Mouse (Mus musculus) CH12.LX (cell line): ENCODE data around the gene Npm1. TPM values are rescaled to one million over a fixed set of nuclear protein-coding genes. Genes with fewer than 3 reads are reported as not detected.

Experiments used
- DNase-seq: peaks from one replicate; pipeline ENCODE4 v3.0.0-alpha.2; 2013; ENCODE audit errors: extremely low read depth
- H3K27ac ChIP-seq: 2 replicates; pipeline ENCODE4 v1.5.1; 2012; ENCODE audit warnings: low read depth, mild to moderate bottlenecking, control low read depth, moderate library complexity; ENCODE audit not compliant: insufficient read depth
- H3K27me3 ChIP-seq: replicated peaks from 2 replicates; pipeline ENCODE3; 2012; ENCODE audit warnings: inconsistent platforms
- H3K36me3 ChIP-seq, 2 experiments: replicated peaks in 1 of 2; 2 replicates each; pipeline versions ENCODE3 to v1.6.1; 2012; ENCODE audit warnings: inconsistent platforms in 1 of 2, low read length in 1 of 2, mild to moderate bottlenecking in 1 of 2, mixed read lengths in 1 of 2, moderate library complexity in 1 of 2; ENCODE audit not compliant: control insufficient read depth in 1 of 2, insufficient read depth in 1 of 2
- H3K4me1 ChIP-seq, 2 experiments: 2 replicates each; pipeline ENCODE4 v1.6.1; 2012; ENCODE audit warnings: inconsistent platforms in 1 of 2, moderate library complexity in 1 of 2; ENCODE audit not compliant: insufficient read depth in 2 of 2, control insufficient read depth in 1 of 2
- H3K4me2 ChIP-seq: 2 replicates; pipeline ENCODE4 v1.6.1; 2012; ENCODE audit warnings: low read depth, mild to moderate bottlenecking, control low read depth; ENCODE audit not compliant: poor library complexity, insufficient read depth, severe bottlenecking
- H3K4me3 ChIP-seq, 3 experiments: fragments of 150-350 bp in 1 of 3; sonication (generic) in 1 of 3; replicated peaks in 1 of 3; 2 replicates each; pipeline versions ENCODE3 to v1.5.1; 2011 to 2012; ENCODE audit warnings: low read depth in 2 of 3, low read length in 2 of 3, mild to moderate bottlenecking in 2 of 3, moderate library complexity in 2 of 3, control low read depth in 1 of 3, improper control_type of control experiment in 1 of 3, inconsistent platforms in 1 of 3, mixed read lengths in 1 of 3; ENCODE audit not compliant: poor library complexity in 1 of 3
- H3K79me2 ChIP-seq: replicated peaks from 2 replicates; pipeline ENCODE4 v1.6.1; 2012; ENCODE audit warnings: mild to moderate bottlenecking, moderate library complexity; ENCODE audit not compliant: control insufficient read depth, poor library complexity, insufficient read depth, severe bottlenecking; ENCODE audit errors: extremely low read depth
- H3K9ac ChIP-seq: 2 replicates; pipeline ENCODE4 v1.6.1; 2012; ENCODE audit warnings: low read depth, mild to moderate bottlenecking, control low read depth, moderate library complexity; ENCODE audit not compliant: insufficient read depth
- H3K9me3 ChIP-seq: replicated peaks from 2 replicates; pipeline ENCODE3; 2012; ENCODE audit warnings: low read length, inconsistent platforms, mixed read lengths
- BHLHE40 ChIP-seq: IDR thresholded peaks from 2 replicates; pipeline ENCODE4 v1.6.1; 2011; ENCODE audit warnings: mild to moderate bottlenecking, low read depth, low read length, improper control_type of control experiment
- CTCF ChIP-seq, 2 experiments: IDR thresholded peaks in 1 of 2; conservative IDR thresholded peaks in 1 of 2; 2 replicates each; pipeline ENCODE4 v1.5.1; 2011 to 2012; ENCODE audit warnings: low read depth in 2 of 2, low read length in 2 of 2, improper control_type of control experiment in 1 of 2, inconsistent platforms in 1 of 2, mild to moderate bottlenecking in 1 of 2, moderate library complexity in 1 of 2
- E2F4 ChIP-seq: IDR thresholded peaks from 2 replicates; pipeline ENCODE4 v1.6.1; 2011; ENCODE audit warnings: low read depth, low read length, improper control_type of control experiment; ENCODE audit not compliant: insufficient replicate concordance
- MAZ ChIP-seq: IDR thresholded peaks from 2 replicates; pipeline ENCODE4 v1.6.1; 2012; ENCODE audit warnings: low read depth, mild to moderate bottlenecking, inconsistent platforms, low read length, improper control_type of control experiment, moderate library complexity
- MEF2A ChIP-seq: IDR thresholded peaks from 2 replicates; pipeline ENCODE4 v1.6.1; 2014; ENCODE audit warnings: low read depth, mild to moderate bottlenecking, inconsistent platforms, low read length, improper control_type of control experiment, borderline replicate concordance
- NELFE ChIP-seq: IDR thresholded peaks from 2 replicates; pipeline ENCODE4 v1.6.1; 2011; ENCODE audit warnings: low read depth, low read length, improper control_type of control experiment
- POLR2A ChIP-seq: IDR thresholded peaks from 2 replicates; pipeline ENCODE4 v1.6.1; 2011; ENCODE audit warnings: low read depth, mild to moderate bottlenecking, improper control_type of control experiment, low read length
- UBTF ChIP-seq: IDR thresholded peaks from 2 replicates; pipeline ENCODE4 v1.6.1; 2012; ENCODE audit warnings: low read depth, mild to moderate bottlenecking, inconsistent platforms, low read length, improper control_type of control experiment, moderate library complexity
- dilution Hi-C: fragments of 300-500 bp; cut with MboI; formaldehyde crosslinking; loops from 2 replicates; pipeline ENCODE4 v1.14.3; 2020; ENCODE audit warnings: low sequenced_read_pairs; ENCODE audit not compliant: extremely low pct_unique_long_range_greater_than_20kb, extremely low pct_ligation_motif_present
- in situ Hi-C: fragments of 300-500 bp; cut with MboI; formaldehyde crosslinking; loops from 3 replicates; pipeline ENCODE4 v1.14.3; 2019; ENCODE audit warnings: low sequenced_read_pairs, low pct_ligation_motif_present, low pct_unique_long_range_greater_than_20kb, mixed read lengths
- polyA plus RNA-seq: library from polyadenylated mRNA; unstranded; fragments of >175 nt; gene quantifications from 2 replicates; pipeline ENCODE4 v1.2.1, GENCODE M21; 2012; ENCODE audit warnings: low read depth; ENCODE audit not compliant: insufficient read length
- total RNA-seq, 2 experiments: library from RNA; depleted of rRNA; stranded (reverse); fragments of 300-350 nt in 1 of 2; fragments of >200 nt in 1 of 2; gene quantifications; 2 replicates each; pipeline ENCODE4 v1.2.3; 2012 to 2014

Npm1 gene
- total and polyA plus RNA-seq, 3 experiments, result 3,603 to 8,076 (median 6,953) TPM

DNA sequence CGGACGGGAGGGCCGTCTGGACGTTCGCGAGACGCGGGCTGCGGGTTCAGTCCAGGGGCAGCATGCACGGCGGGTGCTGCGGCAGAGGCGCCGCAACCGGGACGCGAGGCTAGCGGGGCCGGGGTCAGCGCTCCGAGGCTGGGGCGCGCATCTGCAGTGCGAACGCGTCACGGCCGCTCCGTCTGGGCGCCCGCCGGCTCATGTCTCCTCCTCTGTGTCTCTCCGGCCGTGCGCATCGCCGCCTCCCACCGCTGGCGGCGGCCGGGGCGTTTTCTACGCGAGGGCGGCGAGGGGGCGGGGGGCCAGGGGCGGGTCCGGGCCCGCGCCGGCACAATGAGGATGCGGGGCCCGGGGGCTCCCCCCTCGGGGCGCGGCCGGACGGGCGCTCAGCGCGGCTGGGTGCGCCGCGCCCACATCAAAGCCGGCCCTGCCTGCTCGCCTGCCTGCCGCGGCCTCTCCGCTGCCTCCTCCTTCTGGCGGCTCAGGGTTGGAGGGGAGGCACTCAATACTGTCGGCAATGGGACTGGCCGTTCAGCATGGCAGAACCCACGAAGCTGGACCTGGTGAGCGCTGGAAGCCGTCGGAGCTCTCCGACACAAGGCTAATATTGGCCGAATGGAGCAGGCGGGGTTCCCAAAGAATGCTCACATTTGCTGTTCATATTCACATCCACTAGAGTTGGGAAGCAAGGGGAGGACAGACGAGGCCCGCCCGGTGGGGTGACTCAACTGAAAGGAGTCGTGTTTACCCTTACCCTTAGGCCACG is 15.3 kb downstream of the Npm1 start:
- TF ChIP-seq BHLHE40, result peak; percentile 9; the same call in 1 of the 2 replicates
- no peak for TF ChIP-seq NELFE
- TF ChIP-seq MAZ, result 0 out of 2 replicates have a peak, but pooled peaks have one; percentile 11
- no peak for TF ChIP-seq E2F4
- TF ChIP-seq UBTF, result peak; percentile 71
- TF ChIP-seq, all 38 proteins: peak for 3
- no peaks in the 10 kb centered on the region for H3K27me3 ChIP-seq
- H3K9ac ChIP-seq, result no peak overlapping the region
- peak overlapping the region; percentile 82 for H3K4me2 ChIP-seq
- H3K9me3 ChIP-seq, result peaks cover 7% of the 10 kb centered on the region
- no peak for DNase-seq
- no peaks in the 10 kb centered on the region for H3K79me2 ChIP-seq
- H3K4me3 ChIP-seq, result peak overlapping the region in 2 of 3 experiments; percentile 4 to 42
- peaks cover 25 to 49% of the 10 kb centered on the region in 2 experiments for H3K36me3 ChIP-seq
- in situ Hi-C loops (loop anchor here (25.0 kb wide), 1 partner anchor 535 kb away; no protein-coding TSS in a partner anchor), dilution Hi-C loops (no loop called here)
- H3K4me1 ChIP-seq, result peaks cover 8 to 14% of the 10 kb centered on the region in 2 experiments; a peak in 3 of 4 replicates
- peak overlapping the region; percentile 5 for H3K27ac ChIP-seq

DNA sequence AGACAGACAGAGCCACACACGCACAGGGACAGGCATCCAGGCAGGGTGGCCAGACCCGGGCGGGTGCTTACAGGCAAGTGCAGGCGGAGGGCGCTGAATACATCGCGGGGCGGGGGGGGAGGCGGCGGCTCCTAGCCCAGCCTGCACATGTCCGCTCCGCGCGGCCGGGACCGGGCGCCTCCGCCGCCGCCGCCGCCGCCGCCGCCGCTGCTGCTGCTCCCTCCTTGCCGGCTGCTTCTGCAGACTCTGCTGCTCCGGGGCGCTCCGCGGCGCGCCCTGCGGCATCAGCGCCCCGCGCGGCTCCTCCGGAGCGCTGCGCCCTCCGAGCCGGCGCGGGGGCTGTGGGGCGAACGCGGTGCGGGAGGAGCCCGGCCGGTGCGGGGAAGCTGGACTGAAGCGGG is 15.8 kb downstream of the Npm1 start, which contains the start of gene Fgf18:
Fgf18 (minus strand) TSS at position 230 of the 401 bp plus-strand sequence.
- peak within 1 kb of the TSS in 2 of 3 experiments; percentile 4 to 42 for H3K4me3 ChIP-seq
- DNase-seq, result no peak
- peak within 1 kb of the TSS; percentile 5 for H3K27ac ChIP-seq
- peaks cover 8 to 12% of the 10 kb centered on the region in 2 experiments; a peak in 3 of 4 replicates for H3K4me1 ChIP-seq
- peak within 1 kb of the TSS; percentile 82 for H3K4me2 ChIP-seq
- peaks cover 24 to 48% of the 10 kb centered on the region in 2 experiments for H3K36me3 ChIP-seq
- H3K9me3 ChIP-seq, result peaks cover 7% of the 10 kb centered on the region
- H3K9ac ChIP-seq, result no peak within 1 kb of the TSS
- in situ Hi-C loops (loop anchor here (25.0 kb wide), 1 partner anchor 535 kb away; no protein-coding TSS in a partner anchor), dilution Hi-C loops (no loop called here)
- H3K79me2 ChIP-seq, result no peaks in the 10 kb centered on the region
- TF ChIP-seq CTCF (conservative IDR thresholded peaks at IDR 0.05 in 1 of 2, IDR thresholded peaks at IDR 0.05 in 1 of 2; ENCODE audit: low read depth in 2 of 2, low read length in 2 of 2) (peak in 1 of 2 experiments; percentile 17; a peak in 1 of 4 replicates), MEF2A (no peak)
- H3K27me3 ChIP-seq, result no peaks in the 10 kb centered on the region

DNA sequence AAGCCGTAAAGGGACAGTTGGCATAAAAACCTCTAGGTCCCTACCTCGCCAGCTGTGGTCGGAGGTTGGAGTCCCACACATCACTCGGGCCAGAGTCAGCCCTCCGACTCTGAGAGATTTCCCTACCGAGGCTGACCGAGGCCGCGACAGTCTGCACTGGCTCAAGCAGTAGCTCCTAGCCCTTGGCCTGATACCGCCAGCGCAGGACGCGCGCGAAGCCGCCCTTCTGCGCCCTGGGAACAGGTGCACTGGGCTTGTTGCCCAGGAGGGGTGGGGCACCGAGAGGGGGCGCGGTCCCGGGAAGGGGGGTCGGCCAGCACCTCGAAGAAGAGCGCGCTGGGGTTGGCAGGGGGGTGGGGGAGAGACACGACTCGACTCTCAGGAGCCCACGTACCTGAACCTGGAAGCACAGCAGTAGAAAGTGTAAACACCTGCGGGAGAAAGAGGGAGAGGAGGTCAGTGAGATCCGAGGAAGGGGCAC is 16.3 kb downstream of the Npm1 start:
- H3K4me1 ChIP-seq, result peaks cover 8 to 10% of the 10 kb centered on the region in 2 experiments; a peak in 3 of 4 replicates
- no peaks in the 10 kb centered on the region for H3K79me2 ChIP-seq
- H3K4me2 ChIP-seq, result peak overlapping the region; percentile 82
- H3K27me3 ChIP-seq, result no peaks in the 10 kb centered on the region
- no peak for TF ChIP-seq POLR2A
- H3K9ac ChIP-seq, result no peak overlapping the region
- H3K36me3 ChIP-seq, result peaks cover 20 to 43% of the 10 kb centered on the region in 2 experiments
- no peak overlapping the region for H3K27ac ChIP-seq
- no peak for DNase-seq
- in situ Hi-C loops (loop anchor here (25.0 kb wide), 1 partner anchor 534 kb away; no protein-coding TSS in a partner anchor), dilution Hi-C loops (no loop called here)
- no peak overlapping the region for H3K4me3 ChIP-seq
- peaks cover 7% of the 10 kb centered on the region for H3K9me3 ChIP-seq
